Mouse (Mus musculus): ENCODE measurements around the gene Trpc4ap. TPM values are rescaled to one million over a fixed set of nuclear protein-coding genes. Genes with fewer than 3 reads are reported as not detected.

The Trpc4ap gene
- total and polyA plus RNA-seq, 2 experiments from 2014 or later: 127 to 169 TPM

- H3K27ac ChIP-seq: peak overlapping the region; percentile 48; the same call in 1 of the 2 replicates
- H3K27me3 ChIP-seq (ENCODE audit: insufficient read depth, low read length): no peaks in the 10 kb centered on the region
- ATAC-seq (0 out of 2 replicates have a peak, but pooled peaks have one; percentile 16), DNase-seq (ENCODE audit: low spot score) (no peak)
- H3K4me1 ChIP-seq (ENCODE audit: insufficient read depth, low read length): no peaks in the 10 kb centered on the region
- no peaks in the 10 kb centered on the region for H3K9me3 ChIP-seq (ENCODE audit: low read length)
- peak overlapping the region; percentile 82 for H3K9ac ChIP-seq (replicated peaks; ENCODE audit: low read length)
- WGBS: 6% methylated on average over 15 of the region's 15 CpGs
- H3K36me3 ChIP-seq (ENCODE audit: insufficient read depth, low read length): no peaks in the 10 kb centered on the region
- peak overlapping the region; percentile 88 for H3K4me3 ChIP-seq (ENCODE audit: low read length)
- no peak for TF ChIP-seq CTCF (IDR thresholded peaks at IDR 0.05; ENCODE audit: low read depth)
- peak overlapping the region; percentile 93 for H3K4me2 ChIP-seq (ENCODE audit: low read depth, low read length)
Observed at GRCm38 (mm10) chr2:155728742-155729141, 36.6 kb upstream of the Trpc4ap start.

GRCm38 (mm10) chr2:155727764-155728395 is 35.7 kb upstream of the Trpc4ap start:
- DNase-seq (ENCODE audit: low spot score): no peak
- WGBS: 82% methylated on average over 7 of the region's 7 CpGs
- Histone ChIP-seq H3K4me3 (ENCODE audit: low read length) (no peak overlapping the region), H3K27me3 (ENCODE audit: insufficient read depth, low read length) (no peaks in the 10 kb centered on the region), H3K4me1 (ENCODE audit: insufficient read depth, low read length) (no peaks in the 10 kb centered on the region), H3K9me3 (ENCODE audit: low read length) (no peaks in the 10 kb centered on the region), H3K9ac (replicated peaks; ENCODE audit: low read length) (no peak overlapping the region), H3K36me3 (ENCODE audit: insufficient read depth, low read length) (0 out of 2 replicates have a peak, but pooled peaks cover under 1% of the 10 kb centered on the region), H3K4me2 (ENCODE audit: low read depth, low read length) (no peak overlapping the region), H3K27ac (no peak overlapping the region)
- TF ChIP-seq CTCF (IDR thresholded peaks at IDR 0.05; ENCODE audit: low read depth): no peak
- ATAC-seq: no peak

- Histone ChIP-seq H3K27me3 (ENCODE audit: insufficient read depth, low read length) (no peaks in the 10 kb centered on the region), H3K4me2 (ENCODE audit: low read depth, low read length) (no peak overlapping the region), H3K27ac (no peak overlapping the region), H3K9me3 (ENCODE audit: low read length) (no peaks in the 10 kb centered on the region), H3K4me3 (ENCODE audit: low read length) (no peak overlapping the region), H3K4me1 (ENCODE audit: insufficient read depth, low read length) (no peaks in the 10 kb centered on the region), H3K9ac (replicated peaks; ENCODE audit: low read length) (no peak overlapping the region), H3K36me3 (ENCODE audit: insufficient read depth, low read length) (0 out of 2 replicates have a peak, but pooled peaks cover 4% of the 10 kb centered on the region)
- DNase-seq (ENCODE audit: low spot score): no peak
- 82% methylated on average over 7 of the region's 7 CpGs for WGBS
- ATAC-seq: no peak
- TF ChIP-seq CTCF (IDR thresholded peaks at IDR 0.05; ENCODE audit: low read depth): no peak
Observed at GRCm38 (mm10) chr2:155726302-155726701, 34.1 kb upstream of the Trpc4ap start.

GRCm38 (mm10) chr2:155724526-155724925 is 32.3 kb upstream of the Trpc4ap start:
- Histone ChIP-seq H3K27me3 (ENCODE audit: insufficient read depth, low read length) (no peaks in the 10 kb centered on the region), H3K36me3 (ENCODE audit: insufficient read depth, low read length) (0 out of 2 replicates have a peak, but pooled peaks cover 4% of the 10 kb centered on the region), H3K4me2 (ENCODE audit: low read depth, low read length) (no peak overlapping the region), H3K4me1 (ENCODE audit: insufficient read depth, low read length) (no peaks in the 10 kb centered on the region), H3K9ac (replicated peaks; ENCODE audit: low read length) (no peak overlapping the region), H3K4me3 (ENCODE audit: low read length) (no peak overlapping the region), H3K9me3 (ENCODE audit: low read length) (no peaks in the 10 kb centered on the region), H3K27ac (no peak overlapping the region)
- no peak for ATAC-seq
- 82% methylated on average over 6 of the region's 6 CpGs for WGBS
- no peak for DNase-seq (ENCODE audit: low spot score)
- TF ChIP-seq CTCF (IDR thresholded peaks at IDR 0.05; ENCODE audit: low read depth): no peak

GRCm38 (mm10) chr2:155724036-155724435 is 31.9 kb upstream of the Trpc4ap start:
- Histone ChIP-seq H3K9ac (replicated peaks; ENCODE audit: low read length) (no peak overlapping the region), H3K4me1 (ENCODE audit: insufficient read depth, low read length) (no peaks in the 10 kb centered on the region), H3K4me3 (ENCODE audit: low read length) (no peak overlapping the region), H3K36me3 (ENCODE audit: insufficient read depth, low read length) (0 out of 2 replicates have a peak, but pooled peaks cover 7% of the 10 kb centered on the region), H3K27ac (no peak overlapping the region), H3K27me3 (ENCODE audit: insufficient read depth, low read length) (no peaks in the 10 kb centered on the region), H3K9me3 (ENCODE audit: low read length) (no peaks in the 10 kb centered on the region), H3K4me2 (ENCODE audit: low read depth, low read length) (no peak overlapping the region)
- DNase-seq (ENCODE audit: low spot score) (no peak), ATAC-seq (no peak)
- 84% methylated on average over 5 of the region's 5 CpGs for WGBS
- no peak for TF ChIP-seq CTCF (IDR thresholded peaks at IDR 0.05; ENCODE audit: low read depth)

GRCm38 (mm10) chr2:155720585-155720984 is 28.4 kb upstream of the Trpc4ap start:
- Histone ChIP-seq H3K4me3 (ENCODE audit: low read length) (no peak overlapping the region), H3K9ac (replicated peaks; ENCODE audit: low read length) (no peak overlapping the region), H3K27me3 (ENCODE audit: insufficient read depth, low read length) (no peaks in the 10 kb centered on the region), H3K36me3 (ENCODE audit: insufficient read depth, low read length) (peaks cover 24% of the 10 kb centered on the region), H3K4me2 (ENCODE audit: low read depth, low read length) (no peak overlapping the region), H3K4me1 (ENCODE audit: insufficient read depth, low read length) (no peaks in the 10 kb centered on the region), H3K27ac (no peak overlapping the region), H3K9me3 (ENCODE audit: low read length) (no peaks in the 10 kb centered on the region)
- DNase-seq (ENCODE audit: low spot score): no peak
- no peak for ATAC-seq
- 87% methylated on average over 5 of the region's 5 CpGs for WGBS
- TF ChIP-seq CTCF (IDR thresholded peaks at IDR 0.05; ENCODE audit: low read depth): no peak
